Mouse (Mus musculus): ENCODE data around the gene Gpc3.
A peak's percentile ranks its signal among the peaks of the same experiment; 100 is the strongest.

DNA sequence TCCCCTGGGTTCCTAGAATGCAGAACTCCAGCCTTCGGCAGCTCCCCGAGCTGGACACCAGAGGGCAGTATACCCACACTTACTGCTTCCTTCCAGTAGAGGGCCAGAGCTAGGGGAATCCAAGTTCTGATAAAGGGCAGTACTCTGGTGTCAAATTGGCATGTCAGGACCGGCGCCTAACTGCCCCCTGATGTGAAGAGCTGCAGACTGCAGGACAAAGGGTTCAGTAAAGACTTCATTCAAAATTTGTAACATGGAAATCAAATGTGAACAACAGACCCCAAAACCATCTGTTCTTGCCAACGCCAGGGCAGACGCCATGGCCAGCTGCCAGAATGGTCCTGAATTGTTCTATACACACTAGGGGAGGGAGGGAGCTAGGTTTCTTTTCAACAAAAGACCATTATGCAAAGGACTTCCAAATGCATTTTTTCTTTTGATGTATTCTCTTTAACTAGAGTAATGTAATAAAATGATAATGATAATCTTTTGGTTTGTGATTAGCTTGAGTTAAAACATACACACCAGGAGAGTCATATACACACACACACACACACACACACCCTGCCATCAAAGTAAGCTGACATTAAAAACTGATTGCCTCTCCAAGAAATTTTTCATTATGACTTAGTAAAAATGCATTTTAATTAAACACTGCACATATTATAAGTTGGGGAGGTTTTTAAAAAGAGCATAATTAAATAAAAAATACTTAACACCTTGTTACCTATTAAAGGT is 160.1 kb downstream of the Gpc3 start:
- peak; percentile 93 for TF ChIP-seq CTCF (IDR thresholded peaks at IDR 0.05; ENCODE audit: low read depth)
- no peak for TF ChIP-seq EP300 (IDR thresholded peaks at IDR 0.05; ENCODE audit: low read depth)
